Mouse (Mus musculus): ENCODE measurements around the gene Gm10681.
"Not testable (repeated sequence)": the region's sequence is repeated elsewhere in the genome, so short reads cannot be mapped to it uniquely, and the experiment has no call there.

The Gm10681 gene

GRCm38 (mm10) chr3:98510414-98510813 is 78.2 kb downstream of the Gm10681 start, which contains the start of gene Hsd3b4:
Gene Hsd3b4, minus strand, starts transcription at chr3:98510514.
- DNase-seq (ENCODE audit: low spot score): not testable (repeated sequence)

- not testable (repeated sequence) for DNase-seq (ENCODE audit: low spot score)
These were observed 81.4 kb downstream of the Gm10681 start for GRCm38 (mm10) chr3:98507229-98507628.
